8 mouse cellular contexts compared by ENCODE assay signal in the genomic region with DNA sequence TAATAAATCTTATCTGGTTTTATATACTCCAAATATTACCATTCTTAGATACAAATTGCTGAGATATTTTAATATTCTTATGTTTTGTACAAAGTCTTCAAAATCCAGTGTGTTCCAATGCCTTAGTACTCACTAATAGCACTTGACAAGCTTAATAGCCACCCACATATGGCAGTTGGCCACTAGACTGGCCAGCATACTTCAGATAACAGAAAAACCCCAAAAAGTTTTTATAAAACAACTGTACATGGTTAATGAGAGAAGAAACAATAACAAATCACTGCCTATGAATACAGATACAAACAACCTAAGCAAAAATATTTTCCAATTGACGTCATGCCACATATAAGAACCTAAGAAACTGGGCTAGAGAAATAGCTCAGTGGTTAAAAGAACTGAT.
"Had no signal": no experiment of that assay in that cellular context is flagged by ENCODE, and none has a peak within 500 bp of the region (broad histone marks: within the 10 kb centered on the region; RNA-seq: fewer than 3 reads in every experiment).

No protein-coding gene starts in this region.

- H3K9me3 ChIP-seq: kidney, embryonic 15.5 days; liver, embryonic 13.5 days; midbrain, embryonic 15.5 days; neural tube, embryonic 13.5 days had no signal

- H3K4me1 ChIP-seq: kidney, embryonic 15.5 days; midbrain, embryonic 15.5 days; neural tube, embryonic 13.5 days had no signal

- H3K27ac ChIP-seq: kidney, embryonic 15.5 days; left cerebral cortex, adult 2 months; liver, embryonic 13.5 days; midbrain, embryonic 15.5 days; neural tube, embryonic 13.5 days; stomach, postnatal 0 days had no signal

- H3K4me2 ChIP-seq: kidney, embryonic 15.5 days; liver, embryonic 13.5 days; midbrain, embryonic 11.5 days; midbrain, embryonic 15.5 days; neural tube, embryonic 13.5 days had no signal

- H3K36me3 ChIP-seq: kidney, embryonic 15.5 days; liver, embryonic 13.5 days; midbrain, embryonic 15.5 days; neural tube, embryonic 13.5 days had no signal

- ATAC-seq: midbrain, embryonic 15.5 days had no signal

- DNase-seq: liver, embryonic 13.5 days had no signal

- H3K9ac ChIP-seq: kidney, embryonic 15.5 days; liver, embryonic 13.5 days; midbrain, embryonic 15.5 days; neural tube, embryonic 13.5 days had no signal

- H3K4me3 ChIP-seq: kidney, embryonic 15.5 days; left cerebral cortex, adult 2 months; liver, embryonic 13.5 days; midbrain, embryonic 15.5 days; myocyte; neural tube, embryonic 13.5 days had no signal

- H3K27me3 ChIP-seq: kidney, embryonic 15.5 days; liver, embryonic 13.5 days; midbrain, embryonic 15.5 days; neural tube, embryonic 13.5 days had no signal
